ENCODE assay signal across 22 mouse cellular contexts in genomic region chr10:56982526-56983190, GRCm38 (mm10).
A peak's percentile ranks its signal among the peaks of the same experiment; 100 is the strongest.
DNase-seq lines count a peak whose midpoint lies in the region; ATAC-seq and TF ChIP-seq lines count a peak whose summit lies in the region.
"Had no signal": no experiment of that assay in that cellular context is flagged by ENCODE, and none has a peak within 500 bp of the region (broad histone marks: within the 10 kb centered on the region; RNA-seq: fewer than 3 reads in every experiment).

No protein-coding gene starts in this region.

- no peak overlapping the region for H3K4me3 ChIP-seq in embryonic facial prominence, embryonic 14.5 days (ENCODE audit: low read depth, low read length)
- no peak overlapping the region for H3K4me3 ChIP-seq in embryonic facial prominence, embryonic 10.5 days
- no peak overlapping the region for H3K4me3 ChIP-seq in lung, embryonic 14.5 days (ENCODE audit: low read depth, low read length)
- H3K4me3 ChIP-seq: embryonic facial prominence, embryonic 12.5 days; heart, embryonic 15.5 days; hindbrain, embryonic 13.5 days had no signal

- DNase-seq in embryonic facial prominence, embryonic 14.5 days (ENCODE audit: low spot score), result peak; percentile 30
- no peak for DNase-seq in embryonic facial prominence, embryonic 10.5 days (ENCODE audit: low spot score)
- DNase-seq in frontal cortex, postnatal 14 days (ENCODE audit: low spot score in 2 of 2), result no peak
- peak; percentile 46 for DNase-seq in lung, embryonic 14.5 days
- DNase-seq in lung, postnatal 10 days, result no peak
- no peak for DNase-seq in spleen, postnatal 36 days (ENCODE audit: low spot score in 2 of 2)
- DNase-seq: adrenal gland, postnatal 10 days; cerebellum, adult 18-20 months; cerebellum, adult 9-11 months; cerebellum, postnatal 36 days; embryo, embryonic 11 days; gastrocnemius, postnatal 36 days; heart, adult 11 months; heart, postnatal 14 days; kidney, adult 2 months had no signal

- no peaks in the 10 kb centered on the region for H3K27me3 ChIP-seq in embryonic facial prominence, embryonic 14.5 days (replicated peaks; ENCODE audit: control insufficient read depth, insufficient read depth, low read length)
- no peaks in the 10 kb centered on the region for H3K27me3 ChIP-seq in embryonic facial prominence, embryonic 10.5 days (replicated peaks; ENCODE audit: low read depth, poor library complexity, severe bottlenecking)
- no peaks in the 10 kb centered on the region for H3K27me3 ChIP-seq in lung, embryonic 14.5 days (ENCODE audit: insufficient read depth, low read length)
- H3K27me3 ChIP-seq: embryonic facial prominence, embryonic 12.5 days; heart, embryonic 15.5 days; hindbrain, embryonic 13.5 days had no signal

- ATAC-seq in embryonic facial prominence, embryonic 14.5 days (ENCODE audit: low read depth), result no peak
- peak; percentile 26; the same call in 1 of the 2 replicates for ATAC-seq in frontal cortex, adult (ENCODE audit: low TSS enrichment)
- ATAC-seq in lung, embryonic 14.5 days (ENCODE audit: insufficient read depth), result no peak
- no peak for ATAC-seq in erythroblast, adult 5-6 weeks (replicated peaks; ENCODE audit: low FRiP score, poor library complexity, severe bottlenecking)
- ATAC-seq: intestine, embryonic 16.5 days had no signal

- H3K9ac ChIP-seq in embryonic facial prominence, embryonic 14.5 days (ENCODE audit: low read depth, low read length), result no peak overlapping the region
- no peak overlapping the region for H3K9ac ChIP-seq in lung, embryonic 14.5 days
- H3K9ac ChIP-seq: embryonic facial prominence, embryonic 12.5 days; heart, embryonic 15.5 days; hindbrain, embryonic 13.5 days had no signal

- H3K4me2 ChIP-seq in embryonic facial prominence, embryonic 14.5 days (ENCODE audit: low read depth, low read length), result no peak overlapping the region
- H3K4me2 ChIP-seq in lung, embryonic 14.5 days, result no peak overlapping the region
- H3K4me2 ChIP-seq: embryonic facial prominence, embryonic 12.5 days; heart, embryonic 11.5 days; heart, embryonic 15.5 days; hindbrain, embryonic 13.5 days had no signal

- TF ChIP-seq CTCF in lung, embryonic 14.5 days (IDR thresholded peaks at IDR 0.05; ENCODE audit: low read depth), result no peak

- H3K4me1 ChIP-seq in embryonic facial prominence, embryonic 14.5 days (ENCODE audit: control insufficient read depth, insufficient read depth, low read length), result peaks cover 14% of the 10 kb centered on the region; the same call in 1 of the 2 replicates
- peaks cover 22% of the 10 kb centered on the region for H3K4me1 ChIP-seq in embryonic facial prominence, embryonic 10.5 days
- H3K4me1 ChIP-seq in lung, embryonic 14.5 days (ENCODE audit: insufficient read depth), result peaks cover 5% of the 10 kb centered on the region; the same call in 1 of the 2 replicates
- H3K4me1 ChIP-seq: hindbrain, embryonic 13.5 days had no signal

- no peaks in the 10 kb centered on the region for H3K9me3 ChIP-seq in embryonic facial prominence, embryonic 14.5 days (ENCODE audit: control insufficient read depth, low read length)
- H3K9me3 ChIP-seq in embryonic facial prominence, embryonic 10.5 days, result no peaks in the 10 kb centered on the region
- no peaks in the 10 kb centered on the region for H3K9me3 ChIP-seq in lung, embryonic 14.5 days (ENCODE audit: low read depth, low read length)
- H3K9me3 ChIP-seq: embryonic facial prominence, embryonic 12.5 days; heart, embryonic 15.5 days; hindbrain, embryonic 13.5 days had no signal

- WGBS in embryonic facial prominence, embryonic 14.5 days, result 53% methylated on average over 8 of the region's 8 CpGs
- WGBS in embryonic facial prominence, embryonic 10.5 days, result 79% methylated on average over 8 of the region's 8 CpGs
- 53% methylated on average over 8 of the region's 8 CpGs for WGBS in lung, embryonic 14.5 days

- no peak overlapping the region for H3K27ac ChIP-seq in embryonic facial prominence, embryonic 14.5 days (replicated peaks; ENCODE audit: low read depth, low read length)
- H3K27ac ChIP-seq in embryonic facial prominence, embryonic 10.5 days (replicated peaks), result no peak overlapping the region
- H3K27ac ChIP-seq in lung, embryonic 14.5 days (ENCODE audit: low read depth), result no peak overlapping the region
- H3K27ac ChIP-seq: embryonic facial prominence, embryonic 12.5 days; hindbrain, embryonic 13.5 days had no signal

- no peaks in the 10 kb centered on the region for H3K36me3 ChIP-seq in embryonic facial prominence, embryonic 14.5 days (ENCODE audit: control insufficient read depth, insufficient read depth, low read length)
- H3K36me3 ChIP-seq in embryonic facial prominence, embryonic 10.5 days (replicated peaks), result no peaks in the 10 kb centered on the region
- no peaks in the 10 kb centered on the region for H3K36me3 ChIP-seq in lung, embryonic 14.5 days (ENCODE audit: insufficient read depth)
- H3K36me3 ChIP-seq: embryonic facial prominence, embryonic 12.5 days; heart, embryonic 15.5 days; hindbrain, embryonic 13.5 days had no signal

Comparison
In these comparisons a context has a peak if more than half of its experiments do, and no peak if none do; other contexts are left out.
1. DNase-seq: peak in embryonic facial prominence, embryonic 14.5 days (single experiment) and lung, embryonic 14.5 days (single experiment); none in embryonic facial prominence, embryonic 10.5 days (single experiment), frontal cortex, postnatal 14 days (0 of 2), lung, postnatal 10 days (single experiment) and spleen, postnatal 36 days (0 of 2).